Mouse (Mus musculus) lung, postnatal 0 days (tissue): ENCODE data around the gene Akap2. TPM values are rescaled to one million over a fixed set of nuclear protein-coding genes. Genes with fewer than 3 reads are reported as not detected.

Experiments
- ATAC-seq: fragments of 200-750 bp; cut with Nextera tagmentation; 2 replicates; pipeline ENCODE4 v1.8.0; 2017; ENCODE audit warnings: moderate library complexity
- DNase-seq: peaks from one replicate; pipeline ENCODE4 v3.0.0-alpha.2; 2016; ENCODE audit warnings: low spot score
- H3K27ac ChIP-seq: fragments of 300-500 bp; sonication (generic); 2 replicates; pipeline ENCODE4 v1.5.1; 2014; ENCODE audit warnings: antibody characterized with exemption, mild to moderate bottlenecking, low read length, mixed read lengths
- H3K27me3 ChIP-seq: fragments of 300-500 bp; sonication (generic); replicated peaks from 2 replicates; pipeline ENCODE4 v1.6.1; 2014; ENCODE audit warnings: low read length, mixed read lengths; ENCODE audit not compliant: insufficient read depth
- H3K36me3 ChIP-seq: fragments of 300-500 bp; sonication (generic); 2 replicates; pipeline ENCODE4 v1.6.1; 2014; ENCODE audit warnings: low read length, mixed read lengths; ENCODE audit not compliant: insufficient read depth
- H3K4me1 ChIP-seq: fragments of 300-500 bp; sonication (generic); 2 replicates; pipeline ENCODE4 v1.6.1; 2014; ENCODE audit warnings: antibody characterized with exemption, low read depth, low read length, mixed read lengths; ENCODE audit not compliant: insufficient read depth
- H3K4me2 ChIP-seq: fragments of 300-500 bp; sonication (generic); replicated peaks from 2 replicates; pipeline ENCODE4 v1.6.1; 2014; ENCODE audit warnings: low read depth, mild to moderate bottlenecking, low read length, moderate library complexity, mixed read lengths
- H3K4me3 ChIP-seq: fragments of 300-500 bp; sonication (generic); 2 replicates; pipeline ENCODE4 v1.5.1; 2014; ENCODE audit warnings: low read depth, low read length
- H3K9ac ChIP-seq: fragments of 300-500 bp; sonication (generic); replicated peaks from 2 replicates; pipeline ENCODE4 v1.6.1; 2014; ENCODE audit warnings: low read depth, mild to moderate bottlenecking
- H3K9me3 ChIP-seq: fragments of 300-500 bp; sonication (generic); 2 replicates; pipeline ENCODE4 v1.6.1; 2016; ENCODE audit warnings: low read length, mixed read lengths
- CTCF ChIP-seq: IDR thresholded peaks from 2 replicates; pipeline ENCODE4 v1.5.1; 2016; ENCODE audit warnings: antibody characterized with exemption, mild to moderate bottlenecking
- EP300 ChIP-seq: IDR thresholded peaks from 2 replicates; pipeline ENCODE4 v1.6.1; 2016; ENCODE audit warnings: antibody characterized with exemption, mild to moderate bottlenecking, control low read depth
- WGBS: fragments of 180-500 bp; shearing (Covaris S2); extraction: QIAGEN DNeasy Blood & Tissue Kit; methylation state at CpG from one replicate; pipeline ENCODE4 v1.1.7; 2014; 5-methylcytosine and 5-hydroxymethylcytosine counted together
- polyA plus RNA-seq: library from polyadenylated mRNA; unstranded; fragments of >200 nt; fragmentation: Nextera tagmentation; extraction: Ambion mirVana; gene quantifications from 2 replicates; pipeline ENCODE4 v1.2.1, GENCODE M21; 2015

Gene Akap2
- polyA plus RNA-seq, 1 experiment from 2014 or later: 112 TPM

DNA sequence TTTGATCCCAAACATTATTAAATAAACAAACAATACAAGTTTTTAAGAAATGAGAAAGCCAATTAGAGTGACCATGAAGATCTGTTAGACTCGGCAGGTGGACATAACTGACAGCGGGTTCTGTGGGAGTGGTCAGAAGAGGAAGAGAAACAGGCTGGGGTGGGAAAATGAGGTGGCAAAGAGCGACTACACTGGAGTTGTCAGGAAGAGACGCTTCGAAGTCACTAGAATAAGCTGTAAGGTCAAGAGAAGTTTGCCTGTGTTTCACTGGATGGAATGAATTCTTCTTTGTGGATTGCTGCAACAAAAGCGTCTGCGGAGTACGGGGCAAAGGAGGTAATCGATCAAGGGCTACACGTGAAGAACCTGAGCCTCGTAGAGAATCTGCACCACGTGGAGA, 39.5 kb upstream of the Akap2 start:
- 52% methylated on average over 12 of the region's 12 CpGs for WGBS
- Histone ChIP-seq H3K27ac (no peak overlapping the region; the same call in 1 of the 2 replicates), H3K4me1 (peaks cover 5% of the 10 kb centered on the region; the same call in 1 of the 2 replicates), H3K27me3 (no peaks in the 10 kb centered on the region), H3K9ac (no peak overlapping the region), H3K4me2 (no peak overlapping the region), H3K4me3 (no peak overlapping the region), H3K36me3 (no peaks in the 10 kb centered on the region), H3K9me3 (no peaks in the 10 kb centered on the region)
- TF ChIP-seq EP300 (no peak), CTCF (no peak)
- ATAC-seq (no peak), DNase-seq (peak; percentile 54)

DNA sequence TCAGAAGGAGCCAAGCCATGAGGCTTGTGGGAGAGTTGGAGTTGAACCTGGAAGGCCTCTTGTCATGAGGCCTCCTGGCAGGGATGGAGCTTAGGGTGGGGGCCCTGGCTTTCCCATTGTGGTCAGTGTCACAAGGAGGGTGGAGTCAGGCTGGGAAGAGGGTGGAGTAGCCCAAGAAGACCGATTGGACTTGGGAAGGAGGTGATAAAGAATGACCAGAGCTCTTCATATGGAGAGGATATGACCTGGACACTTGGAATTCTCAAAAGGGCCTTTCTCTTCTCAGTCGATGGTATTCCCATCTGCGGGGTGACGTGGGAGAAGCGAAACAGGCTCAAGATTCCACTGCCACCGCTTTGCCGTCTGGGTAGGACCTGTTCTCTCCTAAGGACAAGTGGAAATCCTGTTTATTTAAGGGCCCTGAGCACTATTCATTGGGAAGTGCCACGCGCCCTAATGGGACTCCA, 38.4 kb upstream of the Akap2 start:
- no peaks in the 10 kb centered on the region for H3K36me3 ChIP-seq
- peaks cover 5% of the 10 kb centered on the region; the same call in 1 of the 2 replicates for H3K4me1 ChIP-seq
- H3K4me2 ChIP-seq: no peak overlapping the region
- no peak overlapping the region for H3K4me3 ChIP-seq
- 40% methylated on average over 9 of the region's 9 CpGs for WGBS
- ATAC-seq: peak; percentile 80
- peak overlapping the region; percentile 20; the same call in 1 of the 2 replicates for H3K27ac ChIP-seq
- no peaks in the 10 kb centered on the region for H3K9me3 ChIP-seq
- DNase-seq: peak; percentile 80
- no peak overlapping the region for H3K9ac ChIP-seq
- H3K27me3 ChIP-seq: no peaks in the 10 kb centered on the region
- TF ChIP-seq CTCF (no peak), EP300 (peak; percentile 98)

DNA sequence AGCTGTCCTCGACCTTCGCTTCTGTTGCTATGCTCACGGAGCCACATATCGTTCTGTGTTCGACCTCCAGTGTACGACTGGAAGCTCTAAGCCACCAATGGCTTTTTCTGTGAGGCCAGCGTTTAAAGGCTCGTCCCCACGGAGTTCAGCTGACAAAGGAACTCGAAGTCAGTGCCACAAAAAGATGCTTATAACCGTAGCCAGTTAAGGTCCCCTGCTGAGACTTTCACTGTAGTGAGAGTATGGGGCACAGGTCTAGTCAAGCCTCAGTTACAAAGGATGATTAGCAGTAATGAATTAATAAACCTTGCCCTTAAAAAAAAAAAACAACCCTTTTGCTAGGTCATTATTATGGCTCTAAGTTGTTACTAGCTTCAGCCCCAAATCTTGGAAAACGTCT, 37.3 kb upstream of the Akap2 start:
- H3K4me2 ChIP-seq: no peak overlapping the region
- 89% methylated on average over 12 of the region's 12 CpGs for WGBS
- TF ChIP-seq EP300: no peak
- TF ChIP-seq CTCF: no peak
- peak overlapping the region; percentile 68; the same call in 1 of the 2 replicates for H3K27ac ChIP-seq
- peaks cover 5% of the 10 kb centered on the region; the same call in 1 of the 2 replicates for H3K4me1 ChIP-seq
- H3K9me3 ChIP-seq: no peaks in the 10 kb centered on the region
- H3K4me3 ChIP-seq: no peak overlapping the region
- H3K27me3 ChIP-seq: no peaks in the 10 kb centered on the region
- DNase-seq (no peak), ATAC-seq (no peak)
- no peaks in the 10 kb centered on the region for H3K36me3 ChIP-seq
- H3K9ac ChIP-seq: no peak overlapping the region

DNA sequence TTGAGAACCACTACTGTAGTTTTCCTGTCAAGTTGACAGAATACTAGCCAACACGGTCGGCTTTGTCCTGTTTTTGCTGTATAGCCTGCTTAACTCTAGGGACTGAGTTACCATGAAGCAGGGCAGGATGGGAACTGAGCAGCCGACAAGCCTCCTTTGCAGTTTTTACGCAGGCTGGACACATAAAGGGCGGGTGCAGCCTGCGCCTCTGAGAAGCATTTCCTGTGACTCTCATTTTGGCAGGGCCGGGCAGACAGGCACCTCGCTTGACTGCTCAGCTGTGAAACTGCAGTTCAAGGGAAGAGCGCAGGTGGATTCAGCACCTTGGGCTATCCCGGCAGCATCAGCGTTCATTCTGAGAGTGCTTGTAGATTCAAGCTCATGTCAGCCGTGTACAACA, 35.9 kb upstream of the Akap2 start:
- Histone ChIP-seq H3K27me3 (no peaks in the 10 kb centered on the region), H3K4me1 (peaks cover 2% of the 10 kb centered on the region; the same call in 1 of the 2 replicates), H3K4me3 (no peak overlapping the region), H3K36me3 (no peaks in the 10 kb centered on the region), H3K27ac (no peak overlapping the region), H3K9me3 (no peaks in the 10 kb centered on the region), H3K4me2 (no peak overlapping the region), H3K9ac (no peak overlapping the region)
- TF ChIP-seq EP300 (0 out of 2 replicates have a peak, but pooled peaks have one; percentile 18), CTCF (no peak)
- ATAC-seq (0 out of 2 replicates have a peak, but pooled peaks have one; percentile 20), DNase-seq (peak; percentile 51)
- WGBS: 56% methylated on average over 12 of the region's 12 CpGs

DNA sequence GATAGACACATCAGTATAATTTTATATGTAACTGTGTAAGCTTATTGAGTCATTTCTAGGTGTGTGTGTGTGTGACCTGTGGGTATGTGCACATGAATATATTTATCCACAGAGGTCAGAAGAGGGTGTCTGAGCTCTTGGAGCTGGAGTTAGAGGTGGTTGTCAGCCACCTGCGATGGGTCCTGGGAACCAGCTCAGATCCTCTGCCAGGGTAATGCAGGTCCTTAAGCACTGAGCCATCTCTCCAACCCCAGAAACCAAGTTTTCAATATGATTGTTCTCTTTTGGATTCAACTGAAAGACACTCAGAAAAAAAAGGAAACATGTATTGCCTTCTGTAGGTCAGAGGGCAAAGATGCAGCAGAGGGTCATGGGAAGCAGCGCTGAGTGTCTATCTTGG, 35.1 kb upstream of the Akap2 start:
- Histone ChIP-seq H3K4me2 (no peak overlapping the region), H3K4me1 (peaks cover 2% of the 10 kb centered on the region; the same call in 1 of the 2 replicates), H3K9me3 (no peaks in the 10 kb centered on the region), H3K4me3 (no peak overlapping the region), H3K27ac (no peak overlapping the region), H3K27me3 (no peaks in the 10 kb centered on the region), H3K9ac (no peak overlapping the region), H3K36me3 (no peaks in the 10 kb centered on the region)
- 95% methylated on average over 2 of the region's 2 CpGs for WGBS
- TF ChIP-seq CTCF (no peak), EP300 (no peak)
- no peak for ATAC-seq
- DNase-seq: no peak

DNA sequence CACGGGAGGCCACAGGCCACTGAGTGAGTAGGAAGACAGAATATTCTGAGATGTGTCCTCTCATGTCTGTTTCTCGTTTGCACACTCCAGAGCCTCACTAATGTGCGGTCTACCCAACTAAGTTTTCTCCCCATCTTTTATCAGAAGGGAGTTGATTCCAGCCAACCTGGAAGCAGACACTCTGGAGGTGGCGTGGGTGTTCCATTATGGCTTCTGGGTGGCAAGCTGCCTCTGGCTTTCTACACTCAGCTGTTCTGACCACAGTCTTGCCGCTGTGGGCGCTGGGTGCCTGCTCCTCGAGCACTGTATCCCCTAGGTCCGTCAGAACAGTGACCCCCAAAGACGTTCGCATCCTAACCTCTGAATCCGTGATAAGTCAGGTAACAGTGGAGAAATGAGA, 34.5 kb upstream of the Akap2 start:
- 81% methylated on average over 11 of the region's 11 CpGs for WGBS
- no peak for TF ChIP-seq EP300
- TF ChIP-seq CTCF: no peak
- H3K27ac ChIP-seq: no peak overlapping the region

More for the DNA sequence above, 34.5 kb upstream of the Akap2 start:
- no peak overlapping the region for H3K4me2 ChIP-seq
- H3K27me3 ChIP-seq: no peaks in the 10 kb centered on the region
- H3K36me3 ChIP-seq: no peaks in the 10 kb centered on the region
- DNase-seq (no peak), ATAC-seq (no peak)
- no peaks in the 10 kb centered on the region for H3K9me3 ChIP-seq
- H3K4me3 ChIP-seq: no peak overlapping the region
- H3K9ac ChIP-seq: no peak overlapping the region
- peaks cover 2% of the 10 kb centered on the region; the same call in 1 of the 2 replicates for H3K4me1 ChIP-seq
